Mouse (Mus musculus): ENCODE results near the gene Nicn1.

- TF ChIP-seq MAX (IDR thresholded peaks at IDR 0.05; ENCODE audit: low read length) (no peak), CTCF (conservative IDR thresholded peaks at IDR 0.05 in 1 of 2, IDR thresholded peaks at IDR 0.05 in 1 of 2; ENCODE audit: low read depth in 2 of 2, low read length in 2 of 2) (no peak), CHD2 (IDR thresholded peaks at IDR 0.05; ENCODE audit: low read length) (no peak), ZKSCAN1 (IDR thresholded peaks at IDR 0.05; ENCODE audit: borderline replicate concordance, low read depth, low read length) (no peak), MAFK (IDR thresholded peaks at IDR 0.05; ENCODE audit: insufficient replicate concordance, low read length) (no peak), POLR2A (IDR thresholded peaks at IDR 0.05; ENCODE audit: low read depth, low read length) (no peak), EP300 (IDR thresholded peaks at IDR 0.05; ENCODE audit: low read length) (no peak), POLR2AphosphoS2 (IDR thresholded peaks at IDR 0.05; ENCODE audit: low read depth, low read length) (no peak), USF1 (IDR thresholded peaks at IDR 0.05; ENCODE audit: low read depth, low read length) (no peak), BHLHE40 (IDR thresholded peaks at IDR 0.05; ENCODE audit: low read depth, low read length) (no peak), CHD1 (IDR thresholded peaks at IDR 0.05; ENCODE audit: low read depth, low read length) (no peak), ZC3H11A (IDR thresholded peaks at IDR 0.05; ENCODE audit: low read depth, low read length) (no peak)
Observed at GRCm38 (mm10) chr9:108296453-108297355, 6.5 kb downstream of the Nicn1 start, which contains the start of gene Amt.

All from CH12.LX (cell line).